Mouse (Mus musculus) CD4-positive naive resting alpha-beta T cell, adult 76 days (primary cell): ENCODE results near the gene Mms19. TPM values are rescaled to one million over a fixed set of nuclear protein-coding genes. Genes with fewer than 3 reads are reported as not detected.

ENCODE experiments used
- total RNA-seq: library from RNA; stranded (reverse); gene quantifications from one replicate; pipeline ENCODE4 v1.2.4, GENCODE M21; 2023

Gene Mms19
- total RNA-seq = 106 TPM

DNA sequence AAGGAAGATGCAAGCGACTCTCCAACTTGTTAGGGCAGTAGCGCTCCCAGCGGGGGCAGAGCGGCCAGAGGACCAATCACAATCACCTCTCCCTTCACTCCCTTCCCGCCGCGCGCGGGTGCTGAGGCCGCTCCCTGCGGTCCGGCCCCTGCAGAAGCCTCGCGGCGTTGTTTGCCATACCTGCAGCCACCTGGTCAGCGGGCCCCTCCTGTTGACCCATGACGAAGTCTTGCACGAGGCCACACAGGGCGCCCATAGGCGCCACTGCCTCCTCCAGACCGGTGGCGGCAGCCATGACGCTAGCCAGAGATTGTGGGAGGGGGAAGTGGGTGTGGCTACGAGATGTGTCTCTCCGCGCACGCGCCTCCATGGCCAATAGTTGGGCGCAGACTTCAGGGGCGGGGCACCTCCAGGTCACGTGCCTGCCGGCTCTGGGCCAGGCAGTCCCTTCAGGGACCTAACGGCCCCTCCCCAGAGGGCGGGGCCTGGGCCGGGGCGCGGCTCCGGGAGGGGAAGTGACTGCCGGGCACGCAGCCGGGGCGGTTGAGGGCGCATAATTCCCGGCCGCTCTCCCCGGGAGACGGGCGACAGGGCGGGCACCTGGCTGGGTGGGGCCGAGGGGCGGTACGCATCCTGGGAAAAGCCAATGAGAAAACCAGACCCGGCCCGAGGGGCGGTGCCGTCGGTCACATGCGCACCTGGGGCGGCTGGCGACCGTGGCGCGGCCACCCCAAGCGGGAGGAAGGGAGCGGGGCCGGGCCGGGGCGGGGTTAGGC lies at the start of gene Mms19:
Gene Mms19 (minus strand): TSS at position 339 of the 776 bp plus-strand sequence.

DNA sequence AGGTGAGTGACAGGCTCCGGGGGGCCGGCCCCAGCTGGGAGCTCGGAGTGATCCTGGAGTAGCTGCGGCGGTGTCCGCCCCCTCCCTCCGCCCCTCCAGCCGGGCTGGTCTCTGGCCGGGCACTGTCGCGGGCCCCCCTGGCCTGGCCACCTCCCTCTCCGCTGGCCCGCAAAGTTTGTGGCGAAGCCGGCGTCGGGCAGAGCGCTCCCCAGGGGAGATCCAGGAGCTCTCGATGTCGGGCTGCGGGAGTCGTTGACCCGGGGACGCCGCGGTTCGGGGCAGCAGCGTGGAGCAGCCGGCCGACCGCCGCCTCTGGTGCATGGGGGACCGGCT lies 604 bp upstream of the Mms19 start, which contains the start of gene Ubtd1:
Gene Ubtd1 (plus strand): TSS at position 169 of the 333 bp plus-strand sequence.

DNA sequence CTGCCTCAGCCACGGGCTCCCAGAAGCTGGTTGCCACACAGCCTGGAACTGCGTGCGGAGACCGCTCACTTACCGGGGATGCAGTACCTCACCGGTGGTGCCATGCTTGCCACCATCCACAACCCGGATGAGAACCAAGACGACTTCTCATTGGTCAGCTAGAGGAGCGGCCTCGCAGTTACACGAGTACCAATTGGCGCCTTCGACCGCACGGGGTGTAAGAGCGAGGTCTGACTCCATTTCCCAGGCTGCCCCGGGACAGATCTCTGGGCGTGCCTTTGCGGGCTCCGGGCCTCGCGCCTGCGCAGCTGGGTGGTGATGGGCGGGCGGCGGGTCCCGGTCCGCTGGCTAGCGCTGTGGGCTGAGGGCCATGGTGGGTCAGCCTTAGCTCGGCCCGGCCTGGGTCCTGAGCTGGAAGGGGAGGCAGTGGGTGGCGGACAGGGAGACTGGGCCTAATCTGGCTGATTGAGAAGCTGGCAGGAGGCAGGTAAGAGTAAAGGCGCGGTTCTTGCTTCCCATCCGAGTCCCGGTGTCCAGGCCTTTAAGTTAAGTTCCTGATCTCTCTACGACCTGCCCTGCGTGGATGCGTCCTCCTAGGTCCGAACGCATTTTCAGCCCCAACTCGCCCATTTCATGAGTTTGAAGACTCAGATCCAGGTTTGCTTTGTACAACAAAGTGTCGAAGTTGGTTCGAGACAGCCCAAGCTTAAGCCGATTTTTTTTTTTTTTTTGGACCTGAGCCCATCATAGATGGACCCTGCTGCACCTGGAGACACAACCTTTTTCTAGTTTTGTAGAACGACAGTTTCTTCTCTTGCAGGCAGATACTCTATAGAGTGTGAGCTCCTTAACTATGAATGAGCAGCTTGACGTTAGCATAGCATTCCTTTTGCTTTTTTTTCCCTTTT lies 47.5 kb downstream of the Mms19 start, which contains the start of the genes Exosc1 and Zdhhc16:
Gene Exosc1 (minus strand): TSS at position 245 of the 908 bp plus-strand sequence.
Gene Zdhhc16 (plus strand): TSS at position 302 of the 908 bp plus-strand sequence.

DNA sequence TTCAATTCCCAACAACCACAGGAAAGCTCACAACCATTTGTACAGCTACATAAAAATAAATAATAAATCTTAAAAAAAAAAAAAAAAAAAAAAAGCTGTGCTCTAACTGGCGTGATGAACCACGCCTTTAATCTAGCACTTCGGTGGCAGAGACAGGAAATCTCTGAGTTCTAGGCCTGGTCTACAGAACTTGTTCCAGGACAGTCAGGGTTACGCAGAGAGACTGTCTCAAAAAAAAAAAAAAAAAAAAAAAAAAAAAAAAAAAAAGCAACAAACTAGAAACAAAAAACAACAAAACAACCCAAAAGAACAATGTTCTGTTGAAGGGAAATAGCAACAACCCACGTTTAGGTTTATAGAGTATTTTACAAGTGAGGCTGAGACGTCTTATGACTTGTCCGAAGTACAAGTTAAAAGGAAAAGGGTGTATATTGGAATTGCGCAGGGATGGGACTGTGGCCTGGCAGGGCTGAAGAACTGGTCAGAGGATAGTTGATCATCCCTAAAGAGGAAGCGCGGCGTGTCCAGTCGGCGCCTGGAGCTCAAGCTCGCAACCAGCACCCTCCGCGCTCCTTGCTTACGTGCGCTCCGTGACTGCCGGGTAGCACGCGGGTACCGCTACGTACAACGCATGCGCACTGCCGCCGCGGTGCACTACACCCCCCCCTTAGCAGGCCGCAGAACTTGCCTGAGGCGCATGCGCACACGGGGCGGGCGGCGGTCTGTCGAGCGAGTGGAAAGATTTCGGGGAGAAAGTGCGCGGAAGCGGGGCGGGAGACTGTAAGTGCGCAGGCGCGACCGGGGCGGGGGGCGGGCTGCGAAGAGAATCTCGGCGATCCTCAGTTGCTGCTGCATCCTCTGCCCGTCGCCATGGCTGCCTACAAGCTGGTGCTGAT lies 69.5 kb downstream of the Mms19 start, which contains the start of gene Pgam1:
Gene Pgam1 (plus strand): TSS at position 746 of the 896 bp plus-strand sequence.

DNA sequence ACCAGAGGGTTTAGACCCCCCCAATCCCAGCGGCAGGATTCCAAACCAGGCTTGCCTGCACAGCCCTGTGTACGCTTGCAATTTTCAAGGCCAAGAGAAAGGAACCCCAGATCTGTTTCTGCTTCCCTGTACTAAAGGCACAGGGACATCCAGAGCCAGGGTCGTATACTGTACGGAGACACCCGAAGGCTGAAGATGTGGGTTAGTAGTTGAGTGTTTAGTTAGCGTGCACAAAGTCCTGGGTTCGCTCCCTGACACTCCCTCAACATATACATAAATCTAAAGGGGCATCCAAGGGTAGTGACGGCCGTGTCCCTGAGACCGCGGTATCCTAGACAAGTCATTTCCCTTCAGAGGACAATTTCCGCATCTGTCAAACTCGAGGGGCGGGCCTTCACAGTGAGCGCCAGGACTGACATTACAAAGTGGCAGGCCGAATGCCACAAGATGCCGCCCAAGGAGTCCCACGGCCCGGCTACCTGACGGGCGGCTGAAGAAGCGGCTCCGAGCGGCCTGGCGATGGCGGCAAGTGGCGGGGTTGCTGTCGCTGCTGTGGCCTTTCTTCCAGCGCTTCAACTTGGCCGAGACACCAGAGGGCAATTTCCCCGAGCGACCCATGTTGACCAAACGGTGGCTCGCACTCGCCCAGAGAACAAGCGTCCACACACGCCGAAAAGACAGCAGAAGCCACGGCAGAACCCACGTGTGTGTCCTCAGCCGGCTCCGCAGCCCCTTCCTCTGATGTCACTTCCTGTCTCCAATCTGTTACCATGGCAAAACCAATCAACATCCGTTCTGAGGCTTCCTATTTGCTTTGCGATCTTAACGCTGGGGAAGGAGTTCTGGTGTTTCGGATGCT lies 85.3 kb downstream of the Mms19 start, which contains the start of gene Rrp12:
Gene Rrp12 (minus strand): TSS at position 714 of the 859 bp plus-strand sequence.

Other genes with a start within 250 kb of the Mms19 start
- not detected for gene Slit1, start 237.5 kb downstream of the Mms19 start, total RNA-seq
- 1.7 TPM for gene Arhgap19, start 179.1 kb downstream of the Mms19 start, total RNA-seq
- gene Frat1, start 151.2 kb downstream of the Mms19 start, total RNA-seq = 74.5 TPM
- gene Frat2, start 133.0 kb downstream of the Mms19 start, total RNA-seq = 157 TPM
- 36.7 TPM for gene Rrp12, start 85.0 kb downstream of the Mms19 start, total RNA-seq
- 40.7 TPM for gene Pgam1, start 69.2 kb downstream of the Mms19 start, total RNA-seq
- 37.9 TPM for gene Exosc1, start 47.7 kb downstream of the Mms19 start, total RNA-seq
- 23.9 TPM for gene Zdhhc16, start 47.7 kb downstream of the Mms19 start, total RNA-seq
- gene Ubtd1, start 606 bp upstream of the Mms19 start, total RNA-seq = 6.7 TPM
- gene Ankrd2, start 54.8 kb upstream of the Mms19 start, total RNA-seq = not detected
- not detected for gene Hoga1, start 64.5 kb upstream of the Mms19 start, total RNA-seq
- not detected for gene 4933411K16Rik, start 71.1 kb upstream of the Mms19 start, total RNA-seq
- gene Morn4, start 105.2 kb upstream of the Mms19 start, total RNA-seq = not detected
- gene Pi4k2a, start 109.3 kb upstream of the Mms19 start, total RNA-seq = 54.0 TPM
- 9.9 TPM for gene Avpi1, start 147.9 kb upstream of the Mms19 start, total RNA-seq
- gene Marveld1, start 166.2 kb upstream of the Mms19 start, total RNA-seq = 10.6 TPM
- gene Zfyve27, start 182.8 kb upstream of the Mms19 start, total RNA-seq = 73.4 TPM
- gene Sfrp5, start 221.1 kb upstream of the Mms19 start, total RNA-seq = not detected